Mouse (Mus musculus) testis, postnatal 10 days (tissue): ENCODE measurements around the gene Dst.
A peak's percentile ranks its signal among the peaks of the same experiment; 100 is the strongest.

ENCODE experiments used
- DNase-seq: peaks from one replicate; pipeline ENCODE4 v3.0.0; 2021; ENCODE audit warnings: low spot score

The Dst gene

GRCm38 (mm10) chr1:34178022-34178727 is 270.1 kb downstream of the Dst start:
- no peak for DNase-seq

- no peak for DNase-seq
These were observed 271.7 kb downstream of the Dst start for GRCm38 (mm10) chr1:34179756-34180155.

GRCm38 (mm10) chr1:34182406-34183249 is 274.6 kb downstream of the Dst start:
- DNase-seq: no peak

- DNase-seq: no peak
These were observed 275.4 kb downstream of the Dst start for GRCm38 (mm10) chr1:34183250-34183926.

DNA sequence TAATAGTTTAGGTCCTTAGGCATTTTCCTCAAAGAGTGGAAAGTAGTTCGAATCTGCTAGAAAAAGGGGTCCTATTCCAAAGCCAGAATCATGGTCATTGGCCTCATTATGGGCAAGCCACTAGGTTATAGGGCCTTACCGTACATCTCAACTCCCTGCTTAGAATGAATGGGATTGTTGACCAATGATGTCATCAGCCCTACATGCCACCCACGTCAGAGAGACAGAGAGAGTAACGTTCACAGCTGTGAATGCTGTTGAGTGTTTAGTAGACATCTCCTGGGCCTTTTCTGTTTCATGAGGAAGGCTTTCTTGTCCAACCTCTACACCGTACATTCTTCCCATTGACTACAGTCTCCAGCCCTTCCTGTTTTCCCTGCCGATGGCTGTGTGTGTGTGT is 276.2 kb downstream of the Dst start:
- DNase-seq: no peak

DNA sequence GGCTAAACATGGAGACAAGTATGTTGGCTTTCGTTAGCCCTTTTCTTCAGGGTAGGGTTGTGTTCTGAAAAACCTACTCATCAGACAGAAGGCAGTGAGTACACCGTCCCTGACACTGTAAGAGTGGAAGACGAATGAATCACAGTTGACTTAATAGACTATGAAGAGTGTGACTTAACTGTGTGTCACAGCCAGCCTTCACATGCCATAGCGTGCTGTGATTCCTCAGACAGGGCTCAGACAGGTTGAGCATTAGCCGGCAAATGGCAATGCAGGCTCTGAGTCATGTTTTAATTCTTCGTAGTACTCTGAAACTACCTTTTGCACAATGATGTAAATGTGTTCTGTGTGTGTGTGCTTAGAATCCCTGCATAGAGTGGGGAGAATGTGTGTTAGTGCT is 278.0 kb downstream of the Dst start:
- no peak for DNase-seq

DNA sequence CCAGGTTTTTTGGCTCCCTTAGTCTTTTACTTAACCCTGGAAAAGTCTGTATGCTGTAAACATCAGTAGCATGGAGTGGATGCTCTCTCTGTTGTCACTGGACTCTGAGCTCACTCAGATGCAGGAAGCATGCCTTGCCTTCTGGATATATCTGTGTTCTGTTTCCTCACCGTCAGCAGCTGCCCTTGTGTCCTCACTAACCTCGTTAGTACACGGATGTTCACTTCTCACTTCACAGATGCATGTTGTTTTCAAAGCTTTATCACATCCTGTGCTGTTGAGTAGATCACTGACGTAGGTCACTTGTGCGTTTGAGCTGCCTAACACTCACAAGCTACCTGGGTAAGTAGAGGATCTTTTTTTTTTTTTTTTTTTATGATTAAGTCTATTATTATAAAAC is 279.5 kb downstream of the Dst start:
- DNase-seq: no peak

- no peak for DNase-seq
These were observed 280.8 kb downstream of the Dst start for GRCm38 (mm10) chr1:34188721-34189236.

DNA sequence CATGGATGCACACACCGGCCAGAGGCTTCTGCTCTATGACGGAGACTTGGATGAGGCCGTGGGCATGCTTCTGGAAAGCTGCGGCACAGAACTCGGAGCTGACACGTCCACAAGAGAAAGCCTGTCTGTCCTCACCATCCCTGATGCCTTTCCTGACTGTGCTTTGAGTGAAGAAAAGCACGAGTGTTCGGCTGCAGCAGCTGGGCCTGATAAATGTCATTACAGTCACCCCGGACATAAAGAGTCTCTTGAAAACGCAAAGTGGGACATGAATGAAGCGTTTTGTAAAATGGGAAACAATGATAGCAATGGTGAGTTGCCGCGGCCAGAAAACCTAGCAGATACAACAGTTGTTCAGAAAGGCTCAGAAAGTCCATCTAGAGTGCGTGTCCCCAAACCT is 281.3 kb downstream of the Dst start:
- no peak for DNase-seq

GRCm38 (mm10) chr1:34189970-34190369 is 281.9 kb downstream of the Dst start:
- DNase-seq: peak; percentile 79

GRCm38 (mm10) chr1:34192174-34192573 is 284.1 kb downstream of the Dst start:
- DNase-seq: no peak

GRCm38 (mm10) chr1:34200791-34201190 is 292.8 kb downstream of the Dst start:
- DNase-seq: no peak

DNA sequence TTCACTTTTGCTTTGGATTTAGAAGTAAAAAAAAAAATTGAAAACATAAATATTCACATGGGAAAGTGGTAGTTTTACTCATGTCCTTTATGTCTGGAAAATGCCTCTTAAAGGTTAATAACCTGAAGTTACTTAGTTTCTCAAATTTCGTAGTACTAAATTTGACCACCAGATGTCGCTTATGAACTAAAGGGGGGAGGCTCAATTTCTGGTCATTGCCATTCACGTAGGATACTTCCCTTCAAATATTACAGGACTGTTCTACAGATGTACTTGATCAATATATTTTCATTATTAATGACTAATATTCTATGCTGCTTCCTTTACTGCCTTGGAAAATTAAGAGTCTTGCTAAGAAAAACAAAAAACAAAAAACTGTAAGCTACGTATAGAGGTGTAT is 293.5 kb downstream of the Dst start:
- no peak for DNase-seq

- DNase-seq: no peak
These were observed 303.7 kb downstream of the Dst start for GRCm38 (mm10) chr1:34211704-34212103.

- DNase-seq: no peak
These were observed 308.4 kb downstream of the Dst start for GRCm38 (mm10) chr1:34216456-34216855.

GRCm38 (mm10) chr1:34218323-34218722 is 310.3 kb downstream of the Dst start:
- DNase-seq: peak; percentile 88

DNA sequence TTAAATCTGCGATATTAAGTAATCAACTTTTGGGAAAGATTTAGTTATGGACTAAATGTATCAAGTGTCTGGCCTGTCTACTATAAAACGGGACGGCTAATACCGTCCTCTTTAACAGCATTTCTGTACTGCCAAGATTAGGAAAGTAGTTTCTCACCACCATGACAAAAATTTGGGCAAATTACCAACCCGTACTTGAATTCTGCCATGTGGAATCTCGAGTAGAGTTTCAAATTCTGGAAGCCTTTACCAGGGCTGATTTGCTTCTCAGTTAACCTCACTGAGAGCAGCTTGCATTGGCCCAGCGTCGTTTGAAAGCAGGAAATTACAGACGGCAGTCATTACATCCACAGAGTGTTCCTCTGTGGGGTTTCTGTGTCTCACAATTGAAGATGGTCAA is 310.8 kb downstream of the Dst start:
- no peak for DNase-seq

GRCm38 (mm10) chr1:34220094-34220601 is 312.1 kb downstream of the Dst start:
- no peak for DNase-seq

DNA sequence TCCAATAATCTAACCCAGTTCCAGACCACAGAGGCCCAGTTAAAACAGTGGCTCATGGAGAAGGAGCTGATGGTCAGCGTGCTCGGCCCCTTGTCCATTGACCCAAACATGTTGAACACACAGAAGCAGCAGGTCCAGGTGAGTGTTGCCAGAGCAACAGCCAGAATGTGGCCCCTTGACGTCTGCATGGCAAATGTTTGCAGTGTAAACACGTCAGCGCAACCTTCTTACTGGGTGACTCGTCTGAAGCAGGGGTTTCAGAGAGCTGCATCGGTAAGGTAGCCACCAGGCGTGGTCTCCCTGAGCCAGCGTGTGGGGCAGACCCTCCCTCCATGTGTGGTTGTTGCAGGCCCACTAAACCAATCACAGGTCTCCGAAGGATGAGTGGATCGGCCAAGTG is 315.8 kb downstream of the Dst start:
- no peak for DNase-seq

GRCm38 (mm10) chr1:34227676-34228075 is 319.7 kb downstream of the Dst start:
- DNase-seq: no peak

GRCm38 (mm10) chr1:34231041-34231440 is 323.0 kb downstream of the Dst start:
- DNase-seq: no peak

DNA sequence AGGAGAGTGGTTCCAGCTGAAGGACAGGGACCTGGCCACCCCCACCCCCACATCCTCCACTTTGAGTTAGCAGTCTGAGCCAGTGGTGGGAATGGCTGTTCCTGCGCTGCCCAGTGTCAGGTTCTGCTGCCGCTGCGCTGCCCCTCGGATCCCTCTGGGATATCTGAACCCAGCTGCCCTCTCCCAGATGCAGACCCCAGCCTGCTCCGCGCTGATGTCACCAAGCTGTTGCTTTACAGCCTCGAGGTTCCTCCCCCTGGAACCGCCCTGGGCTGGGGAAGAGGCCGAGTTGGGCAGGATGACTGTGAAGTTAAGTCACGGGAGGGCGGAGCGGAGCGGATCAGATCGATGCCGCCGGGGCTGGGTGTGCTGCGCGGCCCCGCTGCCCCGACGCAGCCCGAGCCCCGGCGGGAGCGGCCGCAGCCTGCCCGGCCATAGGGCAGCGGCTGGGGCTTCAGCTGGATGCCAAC is 328.3 kb downstream of the Dst start:
- peak; percentile 70 for DNase-seq
